ENCODE assay signal across 8 mouse cellular contexts in the genomic region with DNA sequence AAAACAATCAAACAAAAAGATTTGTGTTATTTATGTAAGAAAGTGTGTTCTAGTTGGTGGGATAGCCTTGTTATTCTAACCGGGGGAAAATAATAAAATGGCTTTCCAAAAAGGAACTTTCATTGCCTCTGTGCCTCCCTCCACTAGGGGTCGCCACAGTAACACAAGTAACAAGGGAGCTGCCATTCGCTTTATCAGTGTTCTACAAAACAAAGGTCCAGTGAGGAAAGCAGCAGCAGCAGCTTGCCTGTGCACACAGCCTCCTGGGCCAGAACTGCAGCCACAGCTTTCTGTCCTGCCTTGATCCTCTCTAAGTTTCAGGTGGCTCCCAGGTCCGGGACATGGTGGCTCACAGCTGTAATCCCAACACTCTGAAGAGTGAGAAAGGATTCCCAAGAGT. TPM values are rescaled to one million over a fixed set of nuclear protein-coding genes. Genes with fewer than 3 reads are reported as not detected.
DNase-seq lines count a peak whose midpoint lies in the region; ATAC-seq and TF ChIP-seq lines count a peak whose summit lies in the region.

No protein-coding gene starts in this region.

- H3K4me3 ChIP-seq in thymus, adult 2 months (ENCODE audit: control insufficient read depth, insufficient read depth, low read length) = no peak overlapping the region
- no peak overlapping the region for H3K4me3 ChIP-seq in midbrain, embryonic 14.5 days (replicated peaks; ENCODE audit: low read depth, low read length)

- no peaks in the 10 kb centered on the region for H3K9me3 ChIP-seq in midbrain, embryonic 14.5 days (ENCODE audit: control insufficient read depth, low read length)

- TF ChIP-seq POLR2A in thymus, adult 2 months (IDR thresholded peaks at IDR 0.05; ENCODE audit: control insufficient read depth, extremely low read depth, insufficient read depth, low read length, poor library complexity) = no peak

- H3K9ac ChIP-seq in midbrain, embryonic 14.5 days (replicated peaks; ENCODE audit: low read length) = no peak overlapping the region

- H3K27me3 ChIP-seq in thymus, adult 2 months (ENCODE audit: control insufficient read depth, insufficient read depth, low read length) = no peaks in the 10 kb centered on the region; the same call in 1 of the 2 replicates
- H3K27me3 ChIP-seq in midbrain, embryonic 14.5 days (ENCODE audit: control insufficient read depth, insufficient read depth, low read length) = peaks cover 4% of the 10 kb centered on the region; the same call in 1 of the 2 replicates

- no peak overlapping the region for H3K4me2 ChIP-seq in midbrain, embryonic 14.5 days (ENCODE audit: low read length)

- H3K4me1 ChIP-seq in thymus, adult 2 months (replicated peaks; ENCODE audit: control insufficient read depth, insufficient read depth, low read length) = peaks cover 22% of the 10 kb centered on the region
- 0 out of 2 replicates have a peak, but pooled peaks cover 8% of the 10 kb centered on the region for H3K4me1 ChIP-seq in midbrain, embryonic 14.5 days (ENCODE audit: control insufficient read depth, insufficient read depth, low read length)

- intact Hi-C loops in gastrocnemius, postnatal 36 days (cut with DNase I) = loop anchor here (10.0 kb wide), 1 partner anchor 283 kb away; the partner anchor contains the start of gene Olfr71
- intact Hi-C loops in left cerebral cortex, postnatal 4 days (cut with DNase I) = no loop called here

- WGBS in thymus, adult 2 months = 9% methylated on average over 4 of the region's 4 CpGs
- WGBS in midbrain, embryonic 14.5 days = 4% methylated on average over 4 of the region's 4 CpGs

- peak; percentile 53; the same call in 1 of the 2 replicates for TF ChIP-seq CTCF in thymus, adult 2 months (IDR thresholded peaks at IDR 0.05; ENCODE audit: borderline replicate concordance, control insufficient read depth, extremely low read depth, insufficient read depth, low read length, poor library complexity)

- peak; percentile 80 for DNase-seq in thymus, adult 2 months
- no peak for DNase-seq in thymus, adult 18-20 months
- peak; percentile 69 to 84 for DNase-seq in cerebellum, postnatal 4 days (ENCODE audit: low spot score in 2 of 2)
- DNase-seq in gastrocnemius, postnatal 36 days = peak; percentile 64 to 72
- DNase-seq in kidney, adult 11 months = peak; percentile 75
- peak; percentile 87 for DNase-seq in left cerebral cortex, postnatal 4 days
- peak; percentile 96 for DNase-seq in midbrain, embryonic 14.5 days
- peak; percentile 64 to 88 for DNase-seq in spleen, postnatal 10 days (ENCODE audit: low spot score in 2 of 2)

- ATAC-seq in midbrain, embryonic 14.5 days (ENCODE audit: low FRiP score, low TSS enrichment) = peak; percentile 66; the same call in 1 of the 2 replicates

- H3K36me3 ChIP-seq in thymus, adult 2 months (ENCODE audit: control insufficient read depth, insufficient read depth, low read length) = no peaks in the 10 kb centered on the region
- H3K36me3 ChIP-seq in midbrain, embryonic 14.5 days (ENCODE audit: control insufficient read depth, insufficient read depth, low read length) = peaks cover 13% of the 10 kb centered on the region

- H3K27ac ChIP-seq in thymus, adult 2 months (ENCODE audit: control insufficient read depth, insufficient read depth, low read length) = no peak overlapping the region
- peak overlapping the region; percentile 79 for H3K27ac ChIP-seq in midbrain, embryonic 14.5 days (replicated peaks; ENCODE audit: low read depth, low read length)

RNA-seq across cellular contexts. Expression of gene Fam166b, which starts 2.8 kb away (rescaled TPM):
- 0.22 and 0.42 TPM in 2 replicates for polyA plus RNA-seq in thymus, adult 2 months (2012; rRNA removed)
- total RNA-seq in gastrocnemius, postnatal 36 days (2021) = not detected
- total RNA-seq in left cerebral cortex, postnatal 4 days (2021) = 1 to 10 TPM; 1.0 to 1.3 TPM
- polyA plus RNA-seq in midbrain, embryonic 14.5 days (2014; fragmentation: Nextera tagmentation; extraction: Ambion mirVana) = 0.46 and 0.76 TPM in 2 replicates

RNA-seq across cellular contexts. Expression of gene Tesk1, which starts 10.0 kb away (rescaled TPM):
- polyA plus RNA-seq in thymus, adult 2 months (2012; rRNA removed) = 66.6 and 67.5 TPM in 2 replicates
- total RNA-seq in gastrocnemius, postnatal 36 days (2021) = 10 to 100 TPM; 49.1 to 50.0 TPM
- total RNA-seq in left cerebral cortex, postnatal 4 days (2021) = 100 to 1,000 TPM; 106 to 108 TPM
- polyA plus RNA-seq in midbrain, embryonic 14.5 days (2014; fragmentation: Nextera tagmentation; extraction: Ambion mirVana) = 20.9 and 21.2 TPM in 2 replicates

RNA-seq across cellular contexts. Expression of gene Cd72, which starts 22.7 kb away (rescaled TPM):
- 9.8 and 10.8 TPM in 2 replicates for polyA plus RNA-seq in thymus, adult 2 months (2012; rRNA removed)
- not detected for total RNA-seq in gastrocnemius, postnatal 36 days (2021)
- not detected for total RNA-seq in left cerebral cortex, postnatal 4 days (2021)
- 7.9 and 12.9 TPM in 2 replicates for polyA plus RNA-seq in midbrain, embryonic 14.5 days (2014; fragmentation: Nextera tagmentation; extraction: Ambion mirVana)

RNA-seq across cellular contexts. Expression of gene Rusc2, which starts 49.9 kb away (rescaled TPM):
- 4.2 and 4.3 TPM in 2 replicates for polyA plus RNA-seq in thymus, adult 2 months (2012; rRNA removed)
- 10 to 100 TPM; 20.8 to 23.3 TPM for total RNA-seq in gastrocnemius, postnatal 36 days (2021)
- 100 to 1,000 TPM; 185 to 188 TPM for total RNA-seq in left cerebral cortex, postnatal 4 days (2021)
- 68.1 and 106 TPM in 2 replicates for polyA plus RNA-seq in midbrain, embryonic 14.5 days (2014; fragmentation: Nextera tagmentation; extraction: Ambion mirVana)

RNA-seq across cellular contexts. Expression of gene Sit1, which starts 51.8 kb away (rescaled TPM):
- 187 and 239 TPM in 2 replicates for polyA plus RNA-seq in thymus, adult 2 months (2012; rRNA removed)
- total RNA-seq in gastrocnemius, postnatal 36 days (2021) = not detected
- total RNA-seq in left cerebral cortex, postnatal 4 days (2021) = not detected
- polyA plus RNA-seq in midbrain, embryonic 14.5 days (2014; fragmentation: Nextera tagmentation; extraction: Ambion mirVana) = not detected in 2 replicates

Comparison
In these comparisons a context has a peak if more than half of its experiments do, and no peak if none do; other contexts are left out.
1. DNase-seq: peak in thymus, adult 2 months (single experiment), cerebellum, postnatal 4 days (2 of 2), gastrocnemius, postnatal 36 days (2 of 2), kidney, adult 11 months (single experiment), left cerebral cortex, postnatal 4 days (single experiment), midbrain, embryonic 14.5 days (single experiment) and spleen, postnatal 10 days (2 of 2); none in thymus, adult 18-20 months (0 of 2).